Mouse (Mus musculus) forebrain, embryonic 11.5 days (tissue): ENCODE measurements around the gene Spag16. TPM values are rescaled to one million over a fixed set of nuclear protein-coding genes. Genes with fewer than 3 reads are reported as not detected.

ENCODE experiments used
- ATAC-seq: fragments of 200-750 bp; cut with Nextera tagmentation; replicated peaks from 2 replicates; pipeline ENCODE4 v1.8.0; 2017; ENCODE audit warnings: moderate TSS enrichment; ENCODE audit not compliant: low FRiP score
- DNase-seq: peaks from one replicate; pipeline ENCODE4 v3.0.0-alpha.2; 2017; ENCODE audit warnings: low spot score
- H3K27ac ChIP-seq: fragments of 300-500 bp; sonication (generic); 2 replicates; pipeline ENCODE4 v1.5.1; 2014; ENCODE audit warnings: low read depth, low read length
- H3K27me3 ChIP-seq: fragments of 300-500 bp; sonication (generic); 2 replicates; pipeline ENCODE4 v1.6.1; 2014; ENCODE audit warnings: mild to moderate bottlenecking, low read length, mixed read lengths; ENCODE audit not compliant: control insufficient read depth, insufficient read depth
- H3K36me3 ChIP-seq: fragments of 300-500 bp; sonication (generic); 2 replicates; pipeline ENCODE4 v1.6.1; 2014; ENCODE audit warnings: mild to moderate bottlenecking, low read length, moderate library complexity, mixed read lengths; ENCODE audit not compliant: control insufficient read depth, insufficient read depth
- H3K4me1 ChIP-seq: fragments of 300-500 bp; sonication (generic); replicated peaks from 2 replicates; pipeline ENCODE4 v1.6.1; 2014; ENCODE audit warnings: low read length, mixed read lengths; ENCODE audit not compliant: control insufficient read depth, insufficient read depth
- H3K4me2 ChIP-seq: fragments of 300-500 bp; sonication (generic); 2 replicates; pipeline ENCODE4 v1.6.1; 2014; ENCODE audit warnings: low read depth, mild to moderate bottlenecking, low read length, moderate library complexity, mixed read lengths; ENCODE audit not compliant: severe bottlenecking
- H3K4me3 ChIP-seq: fragments of 300-500 bp; sonication (generic); 2 replicates; pipeline ENCODE4 v1.5.1; 2014; ENCODE audit warnings: low read depth, low read length
- H3K9ac ChIP-seq: fragments of 300-500 bp; sonication (generic); 2 replicates; pipeline ENCODE4 v1.6.1; 2014; ENCODE audit warnings: low read length
- H3K9me3 ChIP-seq: fragments of 300-500 bp; sonication (generic); 2 replicates; pipeline ENCODE4 v1.6.1; 2016; ENCODE audit warnings: low read length, mixed read lengths; ENCODE audit not compliant: control insufficient read depth
- WGBS: fragments of 180-500 bp; shearing (Covaris S2); extraction: QIAGEN DNeasy Blood & Tissue Kit; methylation state at CpG from one replicate; pipeline ENCODE4 v1.1.7; 2014; 5-methylcytosine and 5-hydroxymethylcytosine counted together
- polyA plus RNA-seq: library from polyadenylated mRNA; unstranded; fragments of >200 nt; fragmentation: Nextera tagmentation; extraction: Ambion mirVana; gene quantifications from 2 replicates; pipeline ENCODE4 v1.2.1, GENCODE M21; 2014

The Spag16 gene
- polyA plus RNA-seq, 1 experiment from 2014 or later: 2.1 TPM

DNA sequence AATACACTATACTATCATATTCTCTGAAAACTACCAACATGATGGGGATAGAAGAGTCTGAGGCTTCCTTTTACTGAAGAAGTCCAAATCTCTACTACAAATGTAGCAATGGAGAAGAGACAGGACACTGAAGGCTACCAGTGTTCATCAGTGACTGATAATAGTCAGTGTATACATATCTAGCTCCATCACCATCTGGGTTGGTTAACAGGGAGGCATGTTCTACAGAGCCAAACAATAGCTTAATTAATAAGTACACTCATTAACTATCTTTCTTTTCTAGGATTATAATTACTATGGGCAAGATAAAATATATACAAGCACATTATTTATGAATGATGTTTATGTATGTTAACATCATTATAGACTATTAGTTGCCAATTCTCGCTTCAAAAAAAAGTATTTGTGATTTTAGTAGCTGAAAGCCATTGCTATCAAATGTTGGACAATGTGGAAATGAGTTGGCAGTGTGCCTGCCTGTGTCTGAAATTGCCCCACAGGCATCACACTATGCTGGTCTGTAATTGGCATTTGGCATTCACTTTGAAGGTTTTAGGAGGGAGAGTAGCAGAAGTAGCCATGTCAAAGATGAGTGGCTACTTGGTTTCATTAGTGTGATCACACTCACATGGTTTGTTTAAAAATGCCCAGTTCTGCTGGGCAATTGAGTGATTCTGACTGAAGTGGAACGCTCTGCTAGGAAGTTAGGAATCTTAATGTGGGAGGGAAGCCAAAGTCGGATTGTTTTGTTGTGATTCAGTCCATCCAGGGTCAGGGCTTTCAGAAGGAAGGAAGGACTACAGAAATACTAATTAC is 338.8 kb downstream of the Spag16 start:
- DNase-seq: no peak
- Histone ChIP-seq H3K9ac (no peak overlapping the region), H3K4me2 (no peak overlapping the region), H3K36me3 (no peaks in the 10 kb centered on the region), H3K27ac (no peak overlapping the region), H3K27me3 (no peaks in the 10 kb centered on the region), H3K4me1 (no peaks in the 10 kb centered on the region), H3K9me3 (no peaks in the 10 kb centered on the region), H3K4me3 (no peak overlapping the region)
- WGBS: 80% methylated on average over 3 of the region's 3 CpGs
- no peak for ATAC-seq

DNA sequence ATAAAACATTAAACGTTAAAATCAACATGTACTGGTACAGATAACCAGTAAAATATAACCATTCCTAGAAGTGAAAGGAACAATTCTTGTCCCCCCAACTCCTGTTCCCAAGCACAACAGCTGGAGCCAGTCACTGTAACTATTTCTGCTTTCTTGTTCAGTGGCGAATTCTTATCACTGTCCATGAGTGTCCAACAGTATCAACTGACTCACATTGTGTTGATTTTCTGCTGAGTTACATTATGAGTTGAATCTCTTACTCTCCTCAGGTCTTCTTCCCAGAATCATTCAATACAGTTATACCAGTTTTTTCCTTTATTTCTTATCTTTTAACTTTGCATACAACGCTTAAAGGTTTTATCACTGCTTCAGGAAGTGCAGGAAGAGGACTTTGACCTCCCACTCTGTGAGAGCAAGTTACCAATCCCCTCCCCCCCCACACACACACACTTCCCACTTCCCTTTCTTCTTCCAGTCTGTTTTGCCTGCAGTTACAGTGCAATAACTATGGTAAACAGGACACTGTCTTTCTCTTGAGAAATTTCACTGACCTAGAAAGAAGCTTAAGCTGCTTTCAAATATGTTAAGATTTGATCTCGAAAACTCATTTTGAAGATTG is 353.5 kb downstream of the Spag16 start:
- no peak for DNase-seq
- Histone ChIP-seq H3K9ac (no peak overlapping the region), H3K9me3 (no peaks in the 10 kb centered on the region), H3K4me2 (no peak overlapping the region), H3K36me3 (no peaks in the 10 kb centered on the region), H3K27ac (no peak overlapping the region), H3K4me3 (no peak overlapping the region), H3K27me3 (no peaks in the 10 kb centered on the region), H3K4me1 (no peaks in the 10 kb centered on the region)
- 89% methylated on average over 4 of the region's 4 CpGs for WGBS
- no peak for ATAC-seq

DNA sequence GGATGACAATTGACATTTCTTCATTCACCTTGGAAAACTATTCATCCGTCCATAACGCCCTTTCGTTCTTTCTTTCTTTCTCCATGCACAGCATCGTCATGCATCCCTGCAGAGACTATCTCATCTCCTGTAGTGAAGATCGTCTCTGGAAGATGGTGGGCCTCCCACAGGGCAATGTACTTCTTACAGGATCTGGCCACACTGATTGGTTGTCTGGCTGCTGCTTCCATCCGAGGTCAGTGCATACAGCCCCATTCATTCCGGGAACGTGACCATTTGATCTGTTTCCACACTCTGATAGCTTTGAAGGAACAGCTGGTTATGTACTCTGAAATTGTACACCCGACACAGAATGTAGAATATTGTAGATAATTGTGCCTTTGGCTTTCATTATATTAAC is 438.0 kb downstream of the Spag16 start:
- no peak overlapping the region for H3K9ac ChIP-seq
- no peaks in the 10 kb centered on the region for H3K9me3 ChIP-seq
- 42% methylated on average over 9 of the region's 9 CpGs for WGBS
- H3K27me3 ChIP-seq: no peaks in the 10 kb centered on the region
- DNase-seq (no peak), ATAC-seq (no peak; the same call in 1 of the 2 replicates)
- no peaks in the 10 kb centered on the region for H3K36me3 ChIP-seq
- no peaks in the 10 kb centered on the region; the same call in 1 of the 2 replicates for H3K4me1 ChIP-seq
- no peak overlapping the region for H3K4me3 ChIP-seq
- H3K4me2 ChIP-seq: no peak overlapping the region
- H3K27ac ChIP-seq: no peak overlapping the region

DNA sequence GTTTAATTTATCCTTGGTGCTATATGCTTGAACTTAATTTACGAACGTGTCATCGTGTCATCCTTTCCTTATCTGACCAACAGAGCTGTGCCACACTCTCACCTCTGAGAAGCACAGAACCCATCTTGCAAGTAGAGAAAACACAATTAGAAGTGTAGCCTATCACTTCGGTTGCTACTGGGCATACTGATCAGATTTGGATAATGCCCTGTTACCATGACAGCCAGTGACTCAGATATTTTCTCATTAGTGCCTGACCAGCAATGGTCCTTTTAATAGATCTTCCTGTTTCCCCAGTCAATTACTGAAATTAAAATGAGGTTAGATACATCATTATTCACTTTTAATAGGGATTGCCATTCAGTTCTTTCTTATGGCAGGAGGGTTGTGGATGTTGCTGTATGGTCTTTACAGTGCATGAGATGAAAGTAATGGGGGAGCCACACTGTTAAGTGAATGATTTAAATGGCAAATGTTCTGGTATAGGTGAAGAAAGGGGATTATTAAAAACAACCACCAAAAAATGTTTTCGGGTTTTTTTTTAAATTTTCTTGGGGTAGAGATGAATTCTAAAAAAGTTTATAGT is 439.2 kb downstream of the Spag16 start:
- Histone ChIP-seq H3K36me3 (no peaks in the 10 kb centered on the region), H3K4me3 (no peak overlapping the region), H3K9ac (no peak overlapping the region), H3K27me3 (no peaks in the 10 kb centered on the region), H3K4me1 (no peaks in the 10 kb centered on the region; the same call in 1 of the 2 replicates), H3K9me3 (no peaks in the 10 kb centered on the region), H3K27ac (no peak overlapping the region), H3K4me2 (no peak overlapping the region)
- 61% methylated on average over 5 of the region's 5 CpGs for WGBS
- ATAC-seq (peak; percentile 93), DNase-seq (no peak)

DNA sequence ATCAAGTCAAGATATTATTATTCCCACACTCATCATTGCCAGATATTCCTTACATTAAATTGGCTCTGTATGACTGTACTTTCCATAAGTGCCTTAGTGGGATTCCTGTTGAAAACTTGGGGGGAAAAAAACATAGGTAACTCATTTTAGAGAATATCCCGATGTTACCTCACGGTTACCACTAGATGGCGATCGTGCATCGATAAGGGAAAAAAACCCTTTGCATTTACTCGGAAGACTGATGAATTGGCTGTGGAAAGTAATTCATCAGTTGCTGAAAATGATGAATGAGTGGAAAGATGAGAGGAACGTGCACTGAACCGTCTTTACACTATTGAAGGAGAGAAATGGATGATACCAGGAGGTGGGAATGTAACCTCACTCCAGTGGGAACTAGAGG is 443.4 kb downstream of the Spag16 start:
- no peaks in the 10 kb centered on the region for H3K4me1 ChIP-seq
- WGBS: 21% methylated on average over 8 of the region's 8 CpGs
- ATAC-seq: no peak

DNA sequence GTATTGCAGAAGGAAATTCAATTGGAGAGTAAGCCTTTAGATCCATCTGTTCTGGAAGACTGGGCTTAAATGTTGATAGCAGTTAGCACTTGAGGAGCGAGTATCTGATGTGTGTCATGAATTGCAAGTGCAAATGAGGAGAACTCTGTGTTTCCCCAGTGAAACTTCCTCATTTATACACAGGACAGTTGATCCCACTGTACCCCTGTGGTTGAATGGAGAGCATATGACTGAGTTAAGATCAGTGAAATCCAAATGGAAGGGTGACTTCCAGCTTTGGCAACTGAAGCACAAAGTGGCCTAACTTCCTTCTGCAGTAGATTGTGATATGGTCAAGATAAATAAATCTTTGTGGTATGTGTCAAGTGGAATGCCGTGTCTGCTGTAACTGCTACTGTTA is 446.0 kb downstream of the Spag16 start:
- WGBS: 82% methylated on average over 2 of the region's 2 CpGs
- H3K9me3 ChIP-seq: no peaks in the 10 kb centered on the region

More for the DNA sequence above, 443.4 kb downstream of the Spag16 start:
- no peaks in the 10 kb centered on the region for H3K9me3 ChIP-seq
- DNase-seq: no peak
- no peaks in the 10 kb centered on the region for H3K36me3 ChIP-seq
- H3K27ac ChIP-seq: no peak overlapping the region
- no peak overlapping the region for H3K4me2 ChIP-seq
- no peak overlapping the region for H3K4me3 ChIP-seq
- H3K27me3 ChIP-seq: no peaks in the 10 kb centered on the region
- no peak overlapping the region for H3K9ac ChIP-seq

DNA sequence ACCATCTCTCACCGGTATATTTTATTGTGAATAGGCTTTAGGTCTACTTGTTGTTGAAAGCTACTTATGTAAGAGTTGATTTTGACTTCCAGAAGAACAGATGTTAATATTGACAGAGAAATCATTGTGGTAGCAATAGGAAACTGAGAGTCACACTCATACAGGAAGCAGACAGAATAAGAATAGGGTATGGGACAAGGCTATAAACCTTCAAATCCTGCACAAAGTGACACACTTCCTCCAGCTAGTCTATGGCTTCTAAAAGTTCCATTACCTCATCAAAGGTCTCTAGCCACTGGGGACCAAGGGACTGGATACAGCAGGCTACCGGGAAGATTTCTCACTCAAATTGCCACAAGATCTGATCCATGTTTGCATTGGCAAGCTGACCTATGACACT is 452.5 kb downstream of the Spag16 start:
- DNase-seq: no peak
- H3K4me3 ChIP-seq: no peak overlapping the region
- H3K9ac ChIP-seq: no peak overlapping the region
- no peak overlapping the region for H3K4me2 ChIP-seq
- H3K9me3 ChIP-seq: no peaks in the 10 kb centered on the region
- 78% methylated on average over 2 of the region's 2 CpGs for WGBS
- no peaks in the 10 kb centered on the region for H3K4me1 ChIP-seq
- ATAC-seq: no peak
- H3K36me3 ChIP-seq: no peaks in the 10 kb centered on the region
- no peaks in the 10 kb centered on the region for H3K27me3 ChIP-seq
- no peak overlapping the region for H3K27ac ChIP-seq

More for the DNA sequence above, 446.0 kb downstream of the Spag16 start:
- no peak overlapping the region for H3K4me2 ChIP-seq
- H3K4me3 ChIP-seq: no peak overlapping the region
- H3K27me3 ChIP-seq: no peaks in the 10 kb centered on the region
- no peaks in the 10 kb centered on the region for H3K36me3 ChIP-seq
- no peak overlapping the region for H3K9ac ChIP-seq
- DNase-seq (no peak), ATAC-seq (no peak)
- H3K27ac ChIP-seq: no peak overlapping the region
- H3K4me1 ChIP-seq: no peaks in the 10 kb centered on the region

DNA sequence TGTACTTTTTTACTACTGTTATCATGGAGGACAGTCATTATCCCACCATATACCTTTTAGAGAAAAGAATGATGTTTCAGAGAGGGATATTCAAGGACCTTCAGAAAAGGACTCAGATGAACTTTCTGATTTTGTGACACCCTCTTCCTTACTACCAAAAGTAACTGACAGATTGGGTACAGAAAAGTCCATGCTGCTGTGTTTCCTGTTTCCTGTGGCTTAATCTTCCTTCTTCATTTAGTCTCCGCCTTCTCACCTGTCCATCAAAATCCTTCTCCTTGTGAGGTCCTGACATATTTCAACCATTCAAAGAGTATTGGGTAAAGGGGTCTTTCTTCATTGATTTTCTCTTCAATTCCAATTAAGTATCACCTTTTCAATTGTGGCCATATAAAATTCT is 456.6 kb downstream of the Spag16 start:
- Histone ChIP-seq H3K9me3 (no peaks in the 10 kb centered on the region), H3K4me1 (no peaks in the 10 kb centered on the region), H3K9ac (no peak overlapping the region), H3K4me2 (no peak overlapping the region), H3K27ac (no peak overlapping the region), H3K4me3 (no peak overlapping the region), H3K27me3 (no peaks in the 10 kb centered on the region), H3K36me3 (no peaks in the 10 kb centered on the region)
- ATAC-seq (no peak), DNase-seq (no peak)
- WGBS: 90% methylated on average over 1 of the region's 1 CpGs
